Mouse (Mus musculus) gastrocnemius, adult 2 months (tissue): ENCODE data around the gene Gm20388. TPM values are rescaled to one million over a fixed set of nuclear protein-coding genes. Genes with fewer than 3 reads are reported as not detected.
A peak's percentile ranks its signal among the peaks of the same experiment; 100 is the strongest.

ENCODE experiments used
- DNase-seq: peaks from one replicate; pipeline ENCODE4 v3.0.0; 2022
- H3K27ac ChIP-seq: fragments of 200-600 bp; 2 replicates; pipeline ENCODE4 v1.8.1; 2022; ENCODE audit warnings: mild to moderate bottlenecking
- H3K4me3 ChIP-seq: fragments of 200-600 bp; 2 replicates; pipeline ENCODE4 v1.8.1; 2022; ENCODE audit warnings: mild to moderate bottlenecking, moderate library complexity
- CTCF ChIP-seq: fragments of 200-600 bp; IDR thresholded peaks from 2 replicates; pipeline ENCODE4 v1.8.1; 2022; ENCODE audit warnings: antibody characterized with exemption, mild to moderate bottlenecking, moderate library complexity
- intact Hi-C: fragments of 180-260 bp; cut with DNase I; formaldehyde crosslinking; loops from one replicate; pipeline ENCODE4 v1.15.1; 2025
- total RNA-seq, 2 experiments: library from RNA; stranded (reverse); gene quantifications; 2 replicates each; pipeline ENCODE4 v1.2.3; 2021

Gm20388 gene
- total RNA-seq, 2 experiments from 2014 or later: 6.1 to 15.0 TPM

- peak; percentile 36 for TF ChIP-seq CTCF
- peak overlapping the region; percentile 68 for H3K4me3 ChIP-seq
- DNase-seq: peak; percentile 74
- intact Hi-C loops: no loop called here
- peak overlapping the region; percentile 83 for H3K27ac ChIP-seq
Measured at GRCm38 (mm10) chr8:120276891-120277426, 366.3 kb downstream of the Gm20388 start.

- DNase-seq: no peak
- intact Hi-C loops: no loop called here
- Histone ChIP-seq H3K27ac (peak overlapping the region; percentile 83; the same call in 1 of the 2 replicates), H3K4me3 (no peak overlapping the region)
- no peak for TF ChIP-seq CTCF
Measured at GRCm38 (mm10) chr8:120278009-120278408, 367.4 kb downstream of the Gm20388 start.

GRCm38 (mm10) chr8:120279418-120279817, 368.8 kb downstream of the Gm20388 start:
- intact Hi-C loops: no loop called here
- H3K27ac ChIP-seq: no peak overlapping the region
- peak; percentile 35 for DNase-seq
- no peak for TF ChIP-seq CTCF
- H3K4me3 ChIP-seq: no peak overlapping the region

- Histone ChIP-seq H3K4me3 (no peak overlapping the region), H3K27ac (no peak overlapping the region)
- peak; percentile 83 for DNase-seq
- peak; percentile 95 for TF ChIP-seq CTCF
- intact Hi-C loops: loop anchor here (2.0 to 5.0 kb wide), 2 partner anchors 39 to 311 kb away; no protein-coding TSS in a partner anchor
Measured at GRCm38 (mm10) chr8:120281487-120281886, 370.8 kb downstream of the Gm20388 start.

- Histone ChIP-seq H3K27ac (0 out of 2 replicates have a peak overlapping the region, but pooled peaks have one; percentile 3), H3K4me3 (no peak overlapping the region)
- intact Hi-C loops: loop anchor here (5.0 kb wide), 1 partner anchor 310 kb away; no protein-coding TSS in a partner anchor
- peak; percentile 41 for DNase-seq
- TF ChIP-seq CTCF: no peak
Measured at GRCm38 (mm10) chr8:120282465-120282864, 371.8 kb downstream of the Gm20388 start.

- no peak for TF ChIP-seq CTCF
- Histone ChIP-seq H3K4me3 (no peak overlapping the region), H3K27ac (no peak overlapping the region)
- no peak for DNase-seq
- intact Hi-C loops: loop anchor here (5.0 kb wide), 1 partner anchor 308 kb away; no protein-coding TSS in a partner anchor
Measured at GRCm38 (mm10) chr8:120284265-120284664, 373.6 kb downstream of the Gm20388 start.

GRCm38 (mm10) chr8:120285033-120285432, 374.4 kb downstream of the Gm20388 start:
- intact Hi-C loops: no loop called here
- no peak overlapping the region for H3K4me3 ChIP-seq
- TF ChIP-seq CTCF: no peak
- no peak for DNase-seq
- H3K27ac ChIP-seq: no peak overlapping the region

- intact Hi-C loops: no loop called here
- no peak for TF ChIP-seq CTCF
- H3K27ac ChIP-seq: no peak overlapping the region
- DNase-seq: no peak
- no peak overlapping the region for H3K4me3 ChIP-seq
Measured at GRCm38 (mm10) chr8:120285878-120286277, 375.2 kb downstream of the Gm20388 start.

GRCm38 (mm10) chr8:120288122-120288908, 377.7 kb downstream of the Gm20388 start:
- peak; percentile 85 for DNase-seq
- H3K27ac ChIP-seq: peak overlapping the region; percentile 61
- intact Hi-C loops: no loop called here

GRCm38 (mm10) chr8:120289191-120289590, 378.6 kb downstream of the Gm20388 start:
- intact Hi-C loops: no loop called here
- DNase-seq: no peak
- Histone ChIP-seq H3K27ac (peak overlapping the region; percentile 61), H3K4me3 (no peak overlapping the region)
- no peak for TF ChIP-seq CTCF

More at GRCm38 (mm10) chr8:120288122-120288908, 377.7 kb downstream of the Gm20388 start:
- no peak overlapping the region for H3K4me3 ChIP-seq
- peak; percentile 79 for TF ChIP-seq CTCF

GRCm38 (mm10) chr8:120289698-120290181, 379.1 kb downstream of the Gm20388 start:
- Histone ChIP-seq H3K27ac (peak overlapping the region; percentile 61), H3K4me3 (no peak overlapping the region)
- intact Hi-C loops: no loop called here
- peak; percentile 86 for DNase-seq
- no peak for TF ChIP-seq CTCF

- peak; percentile 31 for DNase-seq
- no peak overlapping the region for H3K4me3 ChIP-seq
- peak overlapping the region; percentile 61; the same call in 1 of the 2 replicates for H3K27ac ChIP-seq
- TF ChIP-seq CTCF: no peak
- intact Hi-C loops: no loop called here
Measured at GRCm38 (mm10) chr8:120290614-120291013, 380.0 kb downstream of the Gm20388 start.

GRCm38 (mm10) chr8:120291650-120292049, 381.0 kb downstream of the Gm20388 start:
- DNase-seq: peak; percentile 24
- Histone ChIP-seq H3K27ac (peak overlapping the region; percentile 43), H3K4me3 (no peak overlapping the region)
- TF ChIP-seq CTCF: no peak
- intact Hi-C loops: no loop called here
